Mouse (Mus musculus): Measurements from ENCODE around the gene Fxyd7.

Gene Fxyd7

GRCm38 (mm10) chr7:31007775-31008174 is 43.5 kb downstream of the Fxyd7 start:
- DNase-seq (ENCODE audit: low read depth, low spot score): no peak

GRCm38 (mm10) chr7:31002650-31003049 is 48.6 kb downstream of the Fxyd7 start:
- DNase-seq (ENCODE audit: low read depth, low spot score): no peak

- no peak for DNase-seq (ENCODE audit: low read depth, low spot score)
Observed at GRCm38 (mm10) chr7:31000505-31001020, 50.7 kb downstream of the Fxyd7 start.

- DNase-seq (ENCODE audit: low read depth, low spot score): peak; percentile 53
Observed at GRCm38 (mm10) chr7:30996491-30996890, 54.8 kb downstream of the Fxyd7 start.

GRCm38 (mm10) chr7:30993986-30994385 is 57.3 kb downstream of the Fxyd7 start:
- DNase-seq (ENCODE audit: low read depth, low spot score): no peak

All from ZHBTc4 (cell line).